Comparison of ENCODE assay signal across 29 mouse cellular contexts in the genomic region with DNA sequence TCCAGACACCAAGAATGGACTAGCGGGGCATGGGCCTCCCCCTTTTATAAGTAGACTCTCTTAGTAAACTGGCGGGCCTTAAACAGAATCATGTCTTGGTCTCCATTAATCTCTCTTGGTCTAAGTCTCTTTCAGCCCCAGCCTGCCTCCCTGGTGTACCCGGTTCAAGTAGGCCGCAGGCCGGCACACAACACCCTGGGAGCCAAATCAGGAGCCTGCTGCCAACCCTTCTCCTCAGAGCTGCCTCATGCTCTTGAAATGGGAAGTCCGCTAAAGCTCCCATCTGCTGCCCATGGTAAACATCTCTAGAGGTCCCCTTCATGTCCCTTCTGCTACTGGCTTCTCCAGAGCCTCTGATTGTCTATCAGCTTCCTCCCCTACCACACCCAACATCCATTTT.
DNase-seq lines count a peak whose midpoint lies in the region; ATAC-seq and TF ChIP-seq lines count a peak whose summit lies in the region.
"Had no signal": no experiment of that assay in that cellular context is flagged by ENCODE, and none has a peak within 500 bp of the region (broad histone marks: within the 10 kb centered on the region; RNA-seq: fewer than 3 reads in every experiment).

No protein-coding gene starts in this region.

- H3K36me3 ChIP-seq in heart, adult 2 months (ENCODE audit: control insufficient read depth, insufficient read depth, low read length), result no peaks in the 10 kb centered on the region
- no peaks in the 10 kb centered on the region for H3K36me3 ChIP-seq in midbrain, embryonic 15.5 days (replicated peaks)
- H3K36me3 ChIP-seq: embryonic facial prominence, embryonic 13.5 days; embryonic facial prominence, embryonic 15.5 days; forebrain, embryonic 10.5 days; forebrain, embryonic 12.5 days; G1E had no signal

- H3K4me1 ChIP-seq in heart, adult 2 months (ENCODE audit: control insufficient read depth, insufficient read depth, low read length), result no peaks in the 10 kb centered on the region
- H3K4me1 ChIP-seq in brown adipose tissue, adult 24 weeks (ENCODE audit: control insufficient read depth, insufficient read depth, insufficient read length, low read length), result peaks cover 9% of the 10 kb centered on the region
- no peaks in the 10 kb centered on the region for H3K4me1 ChIP-seq in midbrain, embryonic 15.5 days
- H3K4me1 ChIP-seq: embryonic facial prominence, embryonic 13.5 days; embryonic facial prominence, embryonic 15.5 days; forebrain, embryonic 10.5 days; forebrain, embryonic 12.5 days had no signal

- H3K27me3 ChIP-seq in heart, adult 2 months (ENCODE audit: control insufficient read depth, insufficient read depth, low read length), result no peaks in the 10 kb centered on the region
- no peaks in the 10 kb centered on the region for H3K27me3 ChIP-seq in midbrain, embryonic 15.5 days (replicated peaks)
- H3K27me3 ChIP-seq: CH12.LX; embryonic facial prominence, embryonic 13.5 days; embryonic facial prominence, embryonic 15.5 days; forebrain, embryonic 12.5 days; Patski had no signal

- H3K79me2 ChIP-seq in heart, adult 2 months (replicated peaks; ENCODE audit: control insufficient read depth, insufficient read depth, low read length), result no peaks in the 10 kb centered on the region

- no peak for TF ChIP-seq EP300 in heart, adult 2 months (IDR thresholded peaks at IDR 0.05; ENCODE audit: insufficient read depth, low read depth, low read length)

- no peak overlapping the region for H3K4me2 ChIP-seq in midbrain, embryonic 15.5 days
- H3K4me2 ChIP-seq: embryonic facial prominence, embryonic 13.5 days; embryonic facial prominence, embryonic 15.5 days; forebrain, embryonic 12.5 days had no signal

- intact Hi-C loops in heart, adult 2 months (cut with DNase I), result no loop called here

- TF ChIP-seq CTCF in heart, adult 2 months (IDR thresholded peaks at IDR 0.05), result no peak
- TF ChIP-seq CTCF in layer of hippocampus, adult 2 months (conservative IDR thresholded peaks at IDR 0.05), result no peak

- 88% methylated on average over 6 of the region's 6 CpGs for WGBS in heart, adult 2 months
- WGBS in midbrain, embryonic 15.5 days, result 88% methylated on average over 6 of the region's 6 CpGs

- no peak overlapping the region for H3K4me3 ChIP-seq in heart, adult 2 months
- no peak overlapping the region for H3K4me3 ChIP-seq in layer of hippocampus, adult 2 months
- H3K4me3 ChIP-seq in brown adipose tissue, adult 24 weeks (ENCODE audit: insufficient read depth, low read depth, low read length), result no peak overlapping the region
- no peak overlapping the region for H3K4me3 ChIP-seq in midbrain, embryonic 15.5 days
- H3K4me3 ChIP-seq: embryonic facial prominence, embryonic 13.5 days; embryonic facial prominence, embryonic 15.5 days; erythroblast, embryonic 14.5 days; forebrain, embryonic 10.5 days; forebrain, embryonic 12.5 days had no signal

- H3K9me3 ChIP-seq in midbrain, embryonic 15.5 days, result no peaks in the 10 kb centered on the region
- H3K9me3 ChIP-seq: embryonic facial prominence, embryonic 13.5 days; embryonic facial prominence, embryonic 15.5 days; forebrain, embryonic 10.5 days; forebrain, embryonic 12.5 days; G1E had no signal

- no peak for TF ChIP-seq POLR2A in heart, adult 2 months (IDR thresholded peaks at IDR 0.05; ENCODE audit: insufficient read depth, low read depth, low read length)

- DNase-seq in heart, adult 11 months, result peak; percentile 90
- DNase-seq in heart, adult 2 months, result no peak
- DNase-seq in layer of hippocampus, adult 2 months (ENCODE audit: low spot score in 2 of 2), result no peak
- no peak for DNase-seq in layer of hippocampus, adult 11-12 months (ENCODE audit: low spot score)
- DNase-seq: adrenal gland, adult 8-10 months; adrenal gland, postnatal 14 days; adrenal gland, postnatal 36 days; B cell, adult 2 months; cerebellum, adult 11 months; cerebellum, adult 18-20 months; cerebellum, adult 8-10 months; cerebellum, adult 9-11 months; cerebellum, postnatal 14 days; cerebellum, postnatal 36 days; embryo, embryonic 11 days had no signal

- ATAC-seq in midbrain, embryonic 15.5 days (replicated peaks), result no peak
- ATAC-seq: activated CD4-positive, CD25-positive, alpha-beta regulatory T cell, adult 4 months; CD4-positive, CD25-positive, alpha-beta regulatory T cell, adult 4 months; forebrain, embryonic 14.5 days; forebrain, embryonic 16.5 days; Patski had no signal

- H3K27ac ChIP-seq in heart, adult 2 months, result no peak overlapping the region
- peak overlapping the region; percentile 2; the same call in 1 of the 2 replicates for H3K27ac ChIP-seq in layer of hippocampus, adult 2 months
- H3K27ac ChIP-seq in brown adipose tissue, adult 24 weeks (replicated peaks; ENCODE audit: low read depth, low read length), result peak overlapping the region; percentile 33
- no peak overlapping the region for H3K27ac ChIP-seq in midbrain, embryonic 15.5 days
- H3K27ac ChIP-seq: embryonic facial prominence, embryonic 13.5 days; embryonic facial prominence, embryonic 15.5 days; forebrain, embryonic 10.5 days; forebrain, embryonic 12.5 days had no signal

- no peak overlapping the region for H3K9ac ChIP-seq in heart, adult 2 months (ENCODE audit: low read depth, low read length)
- no peak overlapping the region for H3K9ac ChIP-seq in midbrain, embryonic 15.5 days
- H3K9ac ChIP-seq: embryonic facial prominence, embryonic 13.5 days; embryonic facial prominence, embryonic 15.5 days; forebrain, embryonic 12.5 days had no signal

Comparison
In these comparisons a context has a peak if more than half of its experiments do, and no peak if none do; other contexts are left out.
1. H3K27ac ChIP-seq: peak in layer of hippocampus, adult 2 months (single experiment) and brown adipose tissue, adult 24 weeks (single experiment); none in heart, adult 2 months (single experiment) and midbrain, embryonic 15.5 days (single experiment).